Mouse (Mus musculus): ENCODE measurements at regions not wholly inside any gene's neighbourhood (a gene's known extent, or its start where the extent isn't known, plus 50 kb on each side); places are given as distances from the start of the nearest gene placed in this dataset.

DNA sequence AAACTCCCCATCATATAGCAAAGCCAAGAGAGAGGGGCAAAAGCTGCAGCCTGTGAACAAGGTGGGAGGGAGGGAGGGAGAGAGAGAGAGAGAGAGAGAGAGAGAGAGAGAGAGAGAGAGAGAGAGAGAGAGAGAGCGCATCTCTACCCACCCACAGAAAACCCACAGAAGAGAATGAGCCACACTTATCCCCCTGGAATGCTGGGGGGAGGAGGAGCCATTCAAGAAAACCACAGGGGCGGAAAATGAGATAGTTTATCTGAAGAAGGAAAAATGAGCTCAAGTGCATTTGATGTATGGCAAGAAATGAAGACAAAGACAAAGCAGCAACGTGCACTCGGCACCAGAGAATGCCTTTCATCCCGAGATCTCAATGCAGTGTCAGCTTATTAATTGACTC, 94.8 kb upstream of the Igfbp7 start:
- DNase-seq (ENCODE audit: low read depth, low spot score) = no peak

DNA sequence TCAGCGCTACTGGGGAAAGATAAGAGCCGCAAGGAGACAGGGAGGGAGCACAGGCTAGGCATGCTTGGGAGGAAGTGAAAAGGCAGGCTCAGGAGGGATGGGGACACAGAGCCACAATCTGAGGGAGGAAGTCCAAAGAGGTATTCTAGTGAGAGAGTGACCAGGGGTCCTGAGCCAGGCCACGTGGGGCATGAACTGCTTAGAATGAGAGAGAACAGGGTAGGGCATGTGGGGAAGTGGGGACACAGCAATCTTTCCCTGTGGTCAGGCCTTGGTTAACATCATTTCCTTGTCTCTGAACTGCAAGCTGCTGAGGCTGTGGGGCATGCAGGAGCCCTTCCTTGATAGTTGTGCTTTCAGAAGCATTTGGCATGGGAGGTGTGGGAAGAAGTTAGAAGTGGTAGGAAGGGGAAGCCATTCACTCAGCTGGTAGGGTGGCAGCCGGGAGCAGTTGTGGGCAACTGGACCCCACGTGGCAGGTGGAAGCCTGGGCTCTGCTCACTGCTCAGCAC, 92.2 kb upstream of the Igfbp7 start:
- H3K79me2 ChIP-seq (ENCODE audit: control insufficient read depth, insufficient read depth, low read length, poor library complexity) = peaks cover 1% of the 10 kb centered on the region; the same call in 1 of the 2 replicates
- H3K4me3 ChIP-seq (ENCODE audit: control insufficient read depth in 1 of 2, insufficient read depth in 1 of 2, low read depth in 2 of 2, low read length in 2 of 2) = no peak overlapping the region
- no peaks in the 10 kb centered on the region for H3K27me3 ChIP-seq (ENCODE audit: control insufficient read depth in 1 of 2, insufficient read depth in 2 of 2, low read length in 2 of 2)
- TF ChIP-seq SIN3A (IDR thresholded peaks at IDR 0.05; ENCODE audit: low read length) (no peak), CHD1 (IDR thresholded peaks at IDR 0.05; ENCODE audit: low read depth, low read length) (no peak), ELF1 (IDR thresholded peaks at IDR 0.05; ENCODE audit: low read depth, low read length) (no peak), USF1 (IDR thresholded peaks at IDR 0.05; ENCODE audit: low read depth, low read length) (no peak), ZNF384 (IDR thresholded peaks at IDR 0.05; ENCODE audit: low read depth, low read length) (no peak), MXI1 (IDR thresholded peaks at IDR 0.05; ENCODE audit: low read depth, low read length) (no peak), POLR2AphosphoS5 (IDR thresholded peaks at IDR 0.05; ENCODE audit: borderline replicate concordance, low read depth, low read length) (no peak), TAL1 (IDR thresholded peaks at IDR 0.05; ENCODE audit: low read length) (no peak)
- no peaks in the 10 kb centered on the region for H3K9me3 ChIP-seq (replicated peaks; ENCODE audit: insufficient read depth, low read length)
- H3K4me1 ChIP-seq (ENCODE audit: control insufficient read depth in 1 of 2, insufficient read depth in 2 of 2, low read length in 2 of 2) = no peaks in the 10 kb centered on the region
- H3K27ac ChIP-seq (ENCODE audit: control insufficient read depth, low read depth, low read length) = no peak overlapping the region
- DNase-seq (ENCODE audit: low read depth, low spot score) = no peak
- H3K36me3 ChIP-seq (ENCODE audit: control insufficient read depth in 1 of 2, insufficient read depth in 2 of 2, low read length in 2 of 2) = no peaks in the 10 kb centered on the region
- H3K9ac ChIP-seq (ENCODE audit: control insufficient read depth, low read depth, low read length, poor library complexity, severe bottlenecking) = no peak overlapping the region

More for the DNA sequence above, 94.8 kb upstream of the Igfbp7 start:
- Histone ChIP-seq H3K9ac (ENCODE audit: control insufficient read depth, low read depth, low read length, poor library complexity, severe bottlenecking) (no peak overlapping the region), H3K27ac (ENCODE audit: control insufficient read depth, low read depth, low read length) (no peak overlapping the region), H3K79me2 (ENCODE audit: control insufficient read depth, insufficient read depth, low read length, poor library complexity) (peaks cover 1% of the 10 kb centered on the region; the same call in 1 of the 2 replicates), H3K27me3 (ENCODE audit: control insufficient read depth in 1 of 2, insufficient read depth in 2 of 2, low read length in 2 of 2) (no peaks in the 10 kb centered on the region), H3K4me3 (ENCODE audit: control insufficient read depth in 1 of 2, insufficient read depth in 1 of 2, low read depth in 2 of 2, low read length in 2 of 2) (no peak overlapping the region), H3K9me3 (replicated peaks; ENCODE audit: insufficient read depth, low read length) (no peaks in the 10 kb centered on the region), H3K4me1 (ENCODE audit: control insufficient read depth in 1 of 2, insufficient read depth in 2 of 2, low read length in 2 of 2) (no peaks in the 10 kb centered on the region), H3K36me3 (ENCODE audit: control insufficient read depth in 1 of 2, insufficient read depth in 2 of 2, low read length in 2 of 2) (no peaks in the 10 kb centered on the region)
- no peak for TF ChIP-seq ZC3H11A (IDR thresholded peaks at IDR 0.05; ENCODE audit: low read depth, low read length)
- TF ChIP-seq BHLHE40 (IDR thresholded peaks at IDR 0.05; ENCODE audit: borderline replicate concordance, low read depth, low read length) = no peak
- no peak for TF ChIP-seq POLR2A (IDR thresholded peaks at IDR 0.05; ENCODE audit: control insufficient read depth in 1 of 2, insufficient read depth in 1 of 2, low read depth in 1 of 2, low read length in 2 of 2, poor library complexity in 1 of 2)
- TF ChIP-seq ELF1 (IDR thresholded peaks at IDR 0.05; ENCODE audit: low read depth, low read length) = no peak
- TF ChIP-seq GATA1 (IDR thresholded peaks at IDR 0.05; ENCODE audit: low read depth, low read length) = no peak
- no peak for TF ChIP-seq TAL1 (IDR thresholded peaks at IDR 0.05; ENCODE audit: low read length)
- TF ChIP-seq USF1 (IDR thresholded peaks at IDR 0.05; ENCODE audit: low read depth, low read length) = no peak
- no peak for TF ChIP-seq GABPA (IDR thresholded peaks at IDR 0.05; ENCODE audit: low read depth, low read length)
- no peak for TF ChIP-seq RAD21 (IDR thresholded peaks at IDR 0.05; ENCODE audit: low read depth, low read length)
- no peak for TF ChIP-seq SMC3 (IDR thresholded peaks at IDR 0.05; ENCODE audit: low read depth, low read length)
- TF ChIP-seq POLR2AphosphoS5 (IDR thresholded peaks at IDR 0.05; ENCODE audit: borderline replicate concordance, low read depth, low read length) = no peak
- TF ChIP-seq EP300 (IDR thresholded peaks at IDR 0.05; ENCODE audit: low read depth in 1 of 2, low read length in 2 of 2) = no peak
- TF ChIP-seq CTCF (IDR thresholded peaks at IDR 0.05 in 2 of 3, conservative IDR thresholded peaks at IDR 0.05 in 1 of 3; ENCODE audit: control insufficient read depth in 1 of 3, insufficient read depth in 1 of 3, low read depth in 2 of 3, low read length in 3 of 3, poor library complexity in 1 of 3, severe bottlenecking in 1 of 3) = no peak
- no peak for TF ChIP-seq ZMIZ1 (IDR thresholded peaks at IDR 0.05; ENCODE audit: low read depth, low read length)
- TF ChIP-seq MYC (IDR thresholded peaks at IDR 0.05; ENCODE audit: low read depth, low read length) = no peak
- TF ChIP-seq USF2 (IDR thresholded peaks at IDR 0.05; ENCODE audit: borderline replicate concordance in 1 of 2, insufficient read depth in 1 of 2, low read depth in 1 of 2, low read length in 2 of 2) = no peak
- TF ChIP-seq ETS1 (IDR thresholded peaks at IDR 0.05; ENCODE audit: low read depth, low read length) = no peak
- no peak for TF ChIP-seq HCFC1 (IDR thresholded peaks at IDR 0.05; ENCODE audit: low read depth, low read length)

Data from MEL (cell line).